In the genomic region with DNA sequence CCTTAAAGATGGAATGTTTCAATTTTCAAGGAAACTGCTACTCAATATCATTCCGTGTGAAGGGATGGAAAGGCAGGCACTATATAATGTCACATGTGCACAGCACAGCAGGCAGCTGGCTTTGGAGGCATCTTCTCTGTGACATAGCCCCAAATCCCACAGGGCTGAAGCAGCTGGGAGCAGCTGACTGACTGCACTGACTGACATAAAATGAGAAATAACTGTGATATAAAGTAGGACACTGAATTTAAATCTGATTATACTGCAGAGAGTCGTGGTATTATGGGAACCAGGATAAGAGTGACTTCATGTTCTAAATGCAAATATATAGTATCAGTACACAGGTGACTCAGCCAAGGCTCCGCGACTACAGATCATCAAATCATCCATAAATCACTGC, we compare ENCODE assay signal across 28 mouse cellular contexts.
DNase-seq lines count a peak whose midpoint lies in the region; ATAC-seq lines count a peak whose summit lies in the region.
"Had no signal": no experiment of that assay in that cellular context is flagged by ENCODE, and none has a peak within 500 bp of the region (broad histone marks: within the 10 kb centered on the region; RNA-seq: fewer than 3 reads in every experiment).

No protein-coding gene starts in this region.

- no peak overlapping the region for H3K4me2 ChIP-seq in midbrain, embryonic 14.5 days (ENCODE audit: low read length)
- no peak overlapping the region for H3K4me2 ChIP-seq in midbrain, embryonic 11.5 days
- H3K4me2 ChIP-seq: intestine, embryonic 15.5 days; limb, embryonic 12.5 days; liver, embryonic 15.5 days; lung, embryonic 14.5 days; midbrain, embryonic 12.5 days; neural tube, embryonic 12.5 days had no signal

- WGBS in midbrain, embryonic 14.5 days: 80% methylated on average over 4 of the region's 4 CpGs
- 90% methylated on average over 4 of the region's 4 CpGs for WGBS in midbrain, embryonic 11.5 days

- H3K4me3 ChIP-seq in midbrain, embryonic 14.5 days (replicated peaks; ENCODE audit: low read depth, low read length): no peak overlapping the region
- H3K4me3 ChIP-seq in midbrain, embryonic 11.5 days (ENCODE audit: low read depth, low read length): no peak overlapping the region
- H3K4me3 ChIP-seq: intestine, embryonic 15.5 days; limb, embryonic 12.5 days; liver, embryonic 15.5 days; midbrain, embryonic 12.5 days; neural tube, embryonic 12.5 days had no signal

- DNase-seq in heart, postnatal 10 days: peak; percentile 23 to 24
- no peak for DNase-seq in heart, postnatal 25 days (ENCODE audit: low spot score)
- peak; percentile 7 for DNase-seq in kidney, postnatal 14 days
- DNase-seq in kidney, postnatal 36 days: no peak
- no peak for DNase-seq in midbrain, embryonic 14.5 days
- no peak for DNase-seq in midbrain, embryonic 11.5 days (ENCODE audit: low spot score, missing footprints)
- DNase-seq in gastrocnemius, adult 8-10 months (ENCODE audit: low spot score in 2 of 2): no peak
- DNase-seq: adrenal gland, postnatal 10 days; cerebellum, adult 11 months; cerebellum, adult 9-10 months; cerebellum, postnatal 36 days; gastrocnemius, postnatal 10 days; heart, postnatal 36 days; kidney, adult 9 months; kidney, postnatal 25 days; lung, embryonic 14.5 days; right cerebral cortex, postnatal 4 days; thymus, adult 2 months; thymus, postnatal 36 days had no signal

- H3K27me3 ChIP-seq in midbrain, embryonic 14.5 days (ENCODE audit: control insufficient read depth, insufficient read depth, low read length): no peaks in the 10 kb centered on the region
- H3K27me3 ChIP-seq in midbrain, embryonic 11.5 days (ENCODE audit: control insufficient read depth, insufficient read depth, low read length): no peaks in the 10 kb centered on the region
- H3K27me3 ChIP-seq: intestine, embryonic 15.5 days; liver, embryonic 15.5 days; midbrain, embryonic 12.5 days; neural tube, embryonic 12.5 days; Patski had no signal

- H3K4me1 ChIP-seq in midbrain, embryonic 14.5 days (ENCODE audit: control insufficient read depth, insufficient read depth, low read length): peaks cover 41% of the 10 kb centered on the region
- H3K4me1 ChIP-seq in midbrain, embryonic 11.5 days (ENCODE audit: control insufficient read depth, insufficient read depth, low read length): peaks cover 27% of the 10 kb centered on the region
- H3K4me1 ChIP-seq: intestine, embryonic 15.5 days; liver, embryonic 15.5 days had no signal

- peak overlapping the region; percentile 37; the same call in 1 of the 2 replicates for H3K27ac ChIP-seq in midbrain, embryonic 14.5 days (replicated peaks; ENCODE audit: low read depth, low read length)
- no peak overlapping the region for H3K27ac ChIP-seq in midbrain, embryonic 11.5 days (ENCODE audit: low read depth, low read length)
- H3K27ac ChIP-seq: hindbrain, postnatal 0 days; intestine, embryonic 15.5 days; limb, embryonic 12.5 days; liver, embryonic 15.5 days; midbrain, embryonic 12.5 days; neural tube, embryonic 12.5 days; stomach, postnatal 0 days had no signal

- no peaks in the 10 kb centered on the region for H3K36me3 ChIP-seq in midbrain, embryonic 14.5 days (ENCODE audit: control insufficient read depth, insufficient read depth, low read length)
- H3K36me3 ChIP-seq in midbrain, embryonic 11.5 days (ENCODE audit: control insufficient read depth, insufficient read depth, low read length): no peaks in the 10 kb centered on the region
- H3K36me3 ChIP-seq: intestine, embryonic 15.5 days; limb, embryonic 12.5 days; liver, embryonic 15.5 days; midbrain, embryonic 12.5 days; neural tube, embryonic 12.5 days had no signal

- no peak for ATAC-seq in midbrain, embryonic 14.5 days (ENCODE audit: low FRiP score, low TSS enrichment)
- ATAC-seq in midbrain, embryonic 11.5 days (ENCODE audit: low FRiP score): no peak
- ATAC-seq: forebrain, embryonic 14.5 days; hindbrain, postnatal 0 days; intestine, embryonic 15.5 days; Patski had no signal

- no peak overlapping the region for H3K9ac ChIP-seq in midbrain, embryonic 14.5 days (replicated peaks; ENCODE audit: low read length)
- H3K9ac ChIP-seq in midbrain, embryonic 11.5 days (ENCODE audit: low read length): no peak overlapping the region
- H3K9ac ChIP-seq: intestine, embryonic 15.5 days; limb, embryonic 12.5 days; liver, embryonic 15.5 days; lung, embryonic 14.5 days; midbrain, embryonic 12.5 days; neural tube, embryonic 12.5 days had no signal

- no peaks in the 10 kb centered on the region for H3K9me3 ChIP-seq in midbrain, embryonic 14.5 days (ENCODE audit: control insufficient read depth, low read length)
- no peaks in the 10 kb centered on the region for H3K9me3 ChIP-seq in midbrain, embryonic 11.5 days (ENCODE audit: control insufficient read depth, low read length)
- H3K9me3 ChIP-seq: intestine, embryonic 15.5 days; limb, embryonic 12.5 days; liver, embryonic 15.5 days; midbrain, embryonic 12.5 days; neural tube, embryonic 12.5 days had no signal

- intact Hi-C loops in heart, postnatal 10 days (cut with DNase I): no loop called here
- intact Hi-C loops in heart, postnatal 25 days (cut with DNase I): no loop called here

Comparison
In these comparisons a context has a peak if more than half of its experiments do, and no peak if none do; other contexts are left out.
1. DNase-seq: peak in heart, postnatal 10 days (2 of 2) and kidney, postnatal 14 days (single experiment); none in heart, postnatal 25 days (single experiment), kidney, postnatal 36 days (0 of 2), midbrain, embryonic 14.5 days (single experiment), midbrain, embryonic 11.5 days (single experiment) and gastrocnemius, adult 8-10 months (0 of 2).